Mouse (Mus musculus) hindbrain, postnatal 0 days (tissue): Measurements from ENCODE around the gene Rragb. TPM values are rescaled to one million over a fixed set of nuclear protein-coding genes. Genes with fewer than 3 reads are reported as not detected.
"Not testable (repeated sequence)": the region's sequence is repeated elsewhere in the genome, so short reads cannot be mapped to it uniquely, and the experiment has no call there.

ENCODE experiments used
- ATAC-seq: fragments of 200-750 bp; cut with Nextera tagmentation; 2 replicates; pipeline ENCODE4 v1.8.0; 2017; ENCODE audit warnings: mild to moderate bottlenecking, moderate TSS enrichment, moderate library complexity
- DNase-seq: peaks from one replicate; pipeline ENCODE4 v3.0.0-alpha.2; 2015; ENCODE audit warnings: low spot score
- H3K27ac ChIP-seq: fragments of 300-500 bp; sonication (generic); 2 replicates; pipeline ENCODE4 v1.5.1; 2014; ENCODE audit warnings: mild to moderate bottlenecking
- H3K27me3 ChIP-seq: fragments of 300-500 bp; sonication (generic); 2 replicates; pipeline ENCODE4 v1.6.1; 2014; ENCODE audit warnings: low read length, mixed read lengths; ENCODE audit not compliant: insufficient read depth
- H3K36me3 ChIP-seq: fragments of 300-500 bp; sonication (generic); 2 replicates; pipeline ENCODE4 v1.6.1; 2014; ENCODE audit warnings: low read length, mixed read lengths; ENCODE audit not compliant: insufficient read depth
- H3K4me1 ChIP-seq: fragments of 300-500 bp; sonication (generic); 2 replicates; pipeline ENCODE4 v1.6.1; 2014; ENCODE audit warnings: antibody characterized with exemption, low read length, mixed read lengths; ENCODE audit not compliant: insufficient read depth
- H3K4me2 ChIP-seq: fragments of 300-500 bp; sonication (generic); 2 replicates; pipeline ENCODE4 v1.6.1; 2014; ENCODE audit warnings: low read depth, mild to moderate bottlenecking, low read length, moderate library complexity, mixed read lengths
- H3K4me3 ChIP-seq: fragments of 300-500 bp; sonication (generic); 2 replicates; pipeline ENCODE4 v1.5.1; 2014; ENCODE audit warnings: low read length
- H3K9ac ChIP-seq: fragments of 300-500 bp; sonication (generic); replicated peaks from 2 replicates; pipeline ENCODE4 v1.6.1; 2014; ENCODE audit warnings: mild to moderate bottlenecking, low read length, moderate library complexity, mixed read lengths
- H3K9me3 ChIP-seq: fragments of 300-500 bp; sonication (generic); 2 replicates; pipeline ENCODE4 v1.6.1; 2016; ENCODE audit warnings: low read length, mixed read lengths
- CTCF ChIP-seq: IDR thresholded peaks from 2 replicates; pipeline ENCODE4 v1.5.1; 2016; ENCODE audit warnings: antibody characterized with exemption, control low read depth, low read depth
- WGBS: fragments of 180-500 bp; shearing (Covaris S2); extraction: QIAGEN DNeasy Blood & Tissue Kit; methylation state at CpG from one replicate; pipeline ENCODE4 v1.1.7; 2014; 5-methylcytosine and 5-hydroxymethylcytosine counted together
- polyA plus RNA-seq: library from polyadenylated mRNA; unstranded; fragments of >200 nt; fragmentation: Nextera tagmentation; extraction: Ambion mirVana; gene quantifications from 2 replicates; pipeline ENCODE4 v1.2.1, GENCODE M21; 2015
- total RNA-seq: library from RNA; depleted of rRNA; stranded (reverse); fragments of >200 nt; gene quantifications from 2 replicates; pipeline ENCODE4 v1.2.3, GENCODE M21; 2014; rRNA removed

Rragb gene
- total and polyA plus RNA-seq, 2 experiments from 2014 or later, result 13.2 to 62.8 TPM

GRCm38 (mm10) chrX:153182221-153182620 lies 42.4 kb downstream of the Rragb start:
- Histone ChIP-seq H3K9ac (no peak overlapping the region), H3K4me3 (no peak overlapping the region), H3K36me3 (no peaks in the 10 kb centered on the region), H3K27ac (no peak overlapping the region), H3K4me2 (no peak overlapping the region), H3K27me3 (no peaks in the 10 kb centered on the region), H3K4me1 (no peaks in the 10 kb centered on the region), H3K9me3 (no peaks in the 10 kb centered on the region)
- TF ChIP-seq CTCF, result no peak
- WGBS, result 83% methylated on average over 2 of the region's 2 CpGs
- DNase-seq, result no peak
- ATAC-seq, result no peak

GRCm38 (mm10) chrX:153199185-153199584 lies 59.4 kb downstream of the Rragb start:
- not testable (repeated sequence) for H3K4me2 ChIP-seq, ATAC-seq, H3K4me1 ChIP-seq, H3K9ac ChIP-seq, H3K36me3 ChIP-seq, H3K27ac ChIP-seq, H3K4me3 ChIP-seq, DNase-seq, H3K27me3 ChIP-seq, H3K9me3 ChIP-seq
- 77% methylated on average over 2 of the region's 2 CpGs for WGBS

GRCm38 (mm10) chrX:153211101-153211500 lies 71.3 kb downstream of the Rragb start:
- Histone ChIP-seq H3K4me2 (no peak overlapping the region), H3K27me3 (no peaks in the 10 kb centered on the region), H3K36me3 (no peaks in the 10 kb centered on the region), H3K9ac (no peak overlapping the region), H3K27ac (no peak overlapping the region), H3K4me1 (no peaks in the 10 kb centered on the region), H3K4me3 (no peak overlapping the region), H3K9me3 (no peaks in the 10 kb centered on the region)
- no peak for TF ChIP-seq CTCF
- 71% methylated on average over 1 of the region's 1 CpGs for WGBS
- DNase-seq (no peak), ATAC-seq (no peak)

Other genes starting within 250 kb of the Rragb start
- 3.2 and 3.7 TPM in 2 replicates for gene Usp51, start 133.5 kb upstream of the Rragb start, total RNA-seq
- 2.8 and 3.1 TPM in 2 replicates for gene Usp51, start 133.5 kb upstream of the Rragb start, polyA plus RNA-seq
- 79.8 and 80.1 TPM in 2 replicates for gene Mageh1, start 102.4 kb upstream of the Rragb start, total RNA-seq
- 115 and 120 TPM in 2 replicates for gene Mageh1, start 102.4 kb upstream of the Rragb start, polyA plus RNA-seq
- gene Foxr2, start 21.2 kb upstream of the Rragb start, total RNA-seq, result 0.58 and 0.97 TPM in 2 replicates
- 0.84 TPM in 2 replicates for gene Foxr2, start 21.2 kb upstream of the Rragb start, polyA plus RNA-seq
- gene Klf8, start 97.5 kb downstream of the Rragb start, total RNA-seq, result 13.6 and 14.0 TPM in 2 replicates
- 3.4 and 4.4 TPM in 2 replicates for gene Klf8, start 97.5 kb downstream of the Rragb start, polyA plus RNA-seq